Mouse (Mus musculus): Measurements from ENCODE around the gene Ano1. TPM values are rescaled to one million over a fixed set of nuclear protein-coding genes. Genes with fewer than 3 reads are reported as not detected.
A peak's percentile ranks its signal among the peaks of the same experiment; 100 is the strongest.

The Ano1 gene
- total and polyA plus RNA-seq, 2 experiments from 2014 or later: 7.5 to 11.6 TPM

GRCm38 (mm10) chr7:144762496-144763235 is 10.9 kb upstream of the Ano1 start:
- no peak for ATAC-seq (ENCODE audit: low FRiP score)
- H3K9me3 ChIP-seq (ENCODE audit: low read length): no peaks in the 10 kb centered on the region
- H3K4me1 ChIP-seq (ENCODE audit: insufficient read depth, low read length): no peaks in the 10 kb centered on the region
- H3K36me3 ChIP-seq (ENCODE audit: insufficient read depth, low read length): no peaks in the 10 kb centered on the region
- H3K27me3 ChIP-seq (ENCODE audit: insufficient read depth, low read length): no peaks in the 10 kb centered on the region
- H3K4me3 ChIP-seq (ENCODE audit: low read depth, low read length): no peak overlapping the region
- H3K9ac ChIP-seq (replicated peaks; ENCODE audit: low read length, poor library complexity, severe bottlenecking): no peak overlapping the region
- no peak for DNase-seq (ENCODE audit: low spot score)
- 56% methylated on average over 16 of the region's 16 CpGs for WGBS
- H3K4me2 ChIP-seq (ENCODE audit: low read depth, low read length, poor library complexity, severe bottlenecking): no peak overlapping the region
- TF ChIP-seq CTCF (IDR thresholded peaks at IDR 0.05): no peak
- no peak overlapping the region for H3K27ac ChIP-seq (ENCODE audit: low read depth, low read length)

GRCm38 (mm10) chr7:144760228-144760627 is 8.5 kb upstream of the Ano1 start:
- ATAC-seq (ENCODE audit: low FRiP score): no peak
- Histone ChIP-seq H3K4me3 (ENCODE audit: low read depth, low read length) (no peak overlapping the region), H3K27ac (ENCODE audit: low read depth, low read length) (no peak overlapping the region), H3K9ac (replicated peaks; ENCODE audit: low read length, poor library complexity, severe bottlenecking) (no peak overlapping the region), H3K4me2 (ENCODE audit: low read depth, low read length, poor library complexity, severe bottlenecking) (no peak overlapping the region), H3K4me1 (ENCODE audit: insufficient read depth, low read length) (no peaks in the 10 kb centered on the region), H3K36me3 (ENCODE audit: insufficient read depth, low read length) (no peaks in the 10 kb centered on the region), H3K9me3 (ENCODE audit: low read length) (no peaks in the 10 kb centered on the region), H3K27me3 (ENCODE audit: insufficient read depth, low read length) (no peaks in the 10 kb centered on the region)
- peak; percentile 39 for DNase-seq (ENCODE audit: low spot score)
- WGBS: 54% methylated on average over 9 of the region's 9 CpGs
- TF ChIP-seq CTCF (IDR thresholded peaks at IDR 0.05): no peak

GRCm38 (mm10) chr7:144759455-144759854 is 7.7 kb upstream of the Ano1 start:
- Histone ChIP-seq H3K36me3 (ENCODE audit: insufficient read depth, low read length) (no peaks in the 10 kb centered on the region), H3K9me3 (ENCODE audit: low read length) (no peaks in the 10 kb centered on the region), H3K27me3 (ENCODE audit: insufficient read depth, low read length) (no peaks in the 10 kb centered on the region), H3K4me1 (ENCODE audit: insufficient read depth, low read length) (no peaks in the 10 kb centered on the region), H3K4me2 (ENCODE audit: low read depth, low read length, poor library complexity, severe bottlenecking) (no peak overlapping the region), H3K4me3 (ENCODE audit: low read depth, low read length) (no peak overlapping the region), H3K9ac (replicated peaks; ENCODE audit: low read length, poor library complexity, severe bottlenecking) (no peak overlapping the region), H3K27ac (ENCODE audit: low read depth, low read length) (no peak overlapping the region)
- no peak for ATAC-seq (ENCODE audit: low FRiP score)
- no peak for DNase-seq (ENCODE audit: low spot score)
- 66% methylated on average over 2 of the region's 2 CpGs for WGBS
- TF ChIP-seq CTCF (IDR thresholded peaks at IDR 0.05): no peak

GRCm38 (mm10) chr7:144755511-144756378 is 4.0 kb upstream of the Ano1 start:
- Histone ChIP-seq H3K4me3 (ENCODE audit: low read depth, low read length) (no peak overlapping the region), H3K36me3 (ENCODE audit: insufficient read depth, low read length) (no peaks in the 10 kb centered on the region), H3K4me2 (ENCODE audit: low read depth, low read length, poor library complexity, severe bottlenecking) (no peak overlapping the region), H3K27me3 (ENCODE audit: insufficient read depth, low read length) (no peaks in the 10 kb centered on the region), H3K27ac (ENCODE audit: low read depth, low read length) (no peak overlapping the region), H3K9ac (replicated peaks; ENCODE audit: low read length, poor library complexity, severe bottlenecking) (no peak overlapping the region), H3K9me3 (ENCODE audit: low read length) (no peaks in the 10 kb centered on the region), H3K4me1 (ENCODE audit: insufficient read depth, low read length) (no peaks in the 10 kb centered on the region)
- WGBS: 79% methylated on average over 11 of the region's 11 CpGs
- no peak for DNase-seq (ENCODE audit: low spot score)
- no peak for ATAC-seq (ENCODE audit: low FRiP score)
- TF ChIP-seq CTCF (IDR thresholded peaks at IDR 0.05): no peak

- no peak for ATAC-seq (ENCODE audit: low FRiP score)
- Histone ChIP-seq H3K36me3 (ENCODE audit: insufficient read depth, low read length) (no peaks in the 10 kb centered on the region), H3K27me3 (ENCODE audit: insufficient read depth, low read length) (no peaks in the 10 kb centered on the region), H3K4me1 (ENCODE audit: insufficient read depth, low read length) (no peaks in the 10 kb centered on the region), H3K4me3 (ENCODE audit: low read depth, low read length) (no peak overlapping the region), H3K9me3 (ENCODE audit: low read length) (no peaks in the 10 kb centered on the region), H3K27ac (ENCODE audit: low read depth, low read length) (no peak overlapping the region), H3K4me2 (ENCODE audit: low read depth, low read length, poor library complexity, severe bottlenecking) (no peak overlapping the region), H3K9ac (replicated peaks; ENCODE audit: low read length, poor library complexity, severe bottlenecking) (no peak overlapping the region)
- TF ChIP-seq CTCF (IDR thresholded peaks at IDR 0.05): no peak
- 75% methylated on average over 2 of the region's 2 CpGs for WGBS
- DNase-seq (ENCODE audit: low spot score): no peak
These were observed 2.9 kb upstream of the Ano1 start for GRCm38 (mm10) chr7:144754722-144755121.

- Histone ChIP-seq H3K4me2 (ENCODE audit: low read depth, low read length, poor library complexity, severe bottlenecking) (no peak overlapping the region), H3K9me3 (ENCODE audit: low read length) (no peaks in the 10 kb centered on the region), H3K27ac (ENCODE audit: low read depth, low read length) (no peak overlapping the region), H3K4me3 (ENCODE audit: low read depth, low read length) (no peak overlapping the region), H3K9ac (replicated peaks; ENCODE audit: low read length, poor library complexity, severe bottlenecking) (no peak overlapping the region), H3K27me3 (ENCODE audit: insufficient read depth, low read length) (no peaks in the 10 kb centered on the region), H3K4me1 (ENCODE audit: insufficient read depth, low read length) (no peaks in the 10 kb centered on the region), H3K36me3 (ENCODE audit: insufficient read depth, low read length) (no peaks in the 10 kb centered on the region)
- TF ChIP-seq CTCF (IDR thresholded peaks at IDR 0.05): no peak
- ATAC-seq (ENCODE audit: low FRiP score) (no peak), DNase-seq (ENCODE audit: low spot score) (no peak)
- 85% methylated on average over 9 of the region's 9 CpGs for WGBS
These were observed 1.9 kb upstream of the Ano1 start for GRCm38 (mm10) chr7:144753657-144754031.

Measured in midbrain, postnatal 0 days (tissue).